Mouse (Mus musculus) neural tube, embryonic 13.5 days (tissue): ENCODE results near the gene Aplp2. TPM values are rescaled to one million over a fixed set of nuclear protein-coding genes. Genes with fewer than 3 reads are reported as not detected.
A peak's percentile ranks its signal among the peaks of the same experiment; 100 is the strongest.

Experiments
- ATAC-seq: fragments of 200-750 bp; cut with Nextera tagmentation; 2 replicates; pipeline ENCODE4 v1.8.0; 2017; ENCODE audit warnings: low read depth, mild to moderate bottlenecking, moderate TSS enrichment, moderate library complexity
- H3K27ac ChIP-seq: fragments of 300-500 bp; sonication (generic); replicated peaks from 2 replicates; pipeline ENCODE4 v1.5.1; 2015; ENCODE audit warnings: moderate library complexity, mild to moderate bottlenecking, inconsistent platforms
- H3K27me3 ChIP-seq: fragments of 300-500 bp; sonication (generic); 2 replicates; pipeline ENCODE4 v1.6.1; 2015; ENCODE audit warnings: mild to moderate bottlenecking, inconsistent platforms
- H3K36me3 ChIP-seq: fragments of 300-500 bp; sonication (generic); 2 replicates; pipeline ENCODE4 v1.6.1; 2015; ENCODE audit warnings: mild to moderate bottlenecking, inconsistent platforms
- H3K4me1 ChIP-seq: fragments of 300-500 bp; sonication (generic); replicated peaks from 2 replicates; pipeline ENCODE4 v1.6.1; 2015; ENCODE audit warnings: inconsistent platforms
- H3K4me2 ChIP-seq: fragments of 300-500 bp; sonication (generic); 2 replicates; pipeline ENCODE4 v1.6.1; 2015; ENCODE audit warnings: inconsistent platforms, mild to moderate bottlenecking, moderate library complexity
- H3K4me3 ChIP-seq: fragments of 300-500 bp; sonication (generic); 2 replicates; pipeline ENCODE4 v1.5.1; 2015; ENCODE audit warnings: mild to moderate bottlenecking, inconsistent platforms
- H3K9ac ChIP-seq: fragments of 300-500 bp; sonication (generic); 2 replicates; pipeline ENCODE4 v1.6.1; 2015; ENCODE audit warnings: moderate library complexity, mild to moderate bottlenecking, inconsistent platforms
- H3K9me3 ChIP-seq: fragments of 300-500 bp; sonication (generic); 2 replicates; pipeline ENCODE4 v1.6.1; 2016; ENCODE audit warnings: inconsistent platforms
- WGBS: fragments of 180-500 bp; shearing (Covaris S2); methylation state at CpG from one replicate; pipeline ENCODE4 v1.1.7; 2015; 5-methylcytosine and 5-hydroxymethylcytosine counted together
- polyA plus RNA-seq: library from polyadenylated mRNA; unstranded; fragments of >200 nt; fragmentation: Nextera tagmentation; extraction: Ambion mirVana; gene quantifications from 2 replicates; pipeline ENCODE4 v1.2.1, GENCODE M21; 2015

Gene Aplp2
- polyA plus RNA-seq, 1 experiment from 2014 or later: 370 TPM

DNA sequence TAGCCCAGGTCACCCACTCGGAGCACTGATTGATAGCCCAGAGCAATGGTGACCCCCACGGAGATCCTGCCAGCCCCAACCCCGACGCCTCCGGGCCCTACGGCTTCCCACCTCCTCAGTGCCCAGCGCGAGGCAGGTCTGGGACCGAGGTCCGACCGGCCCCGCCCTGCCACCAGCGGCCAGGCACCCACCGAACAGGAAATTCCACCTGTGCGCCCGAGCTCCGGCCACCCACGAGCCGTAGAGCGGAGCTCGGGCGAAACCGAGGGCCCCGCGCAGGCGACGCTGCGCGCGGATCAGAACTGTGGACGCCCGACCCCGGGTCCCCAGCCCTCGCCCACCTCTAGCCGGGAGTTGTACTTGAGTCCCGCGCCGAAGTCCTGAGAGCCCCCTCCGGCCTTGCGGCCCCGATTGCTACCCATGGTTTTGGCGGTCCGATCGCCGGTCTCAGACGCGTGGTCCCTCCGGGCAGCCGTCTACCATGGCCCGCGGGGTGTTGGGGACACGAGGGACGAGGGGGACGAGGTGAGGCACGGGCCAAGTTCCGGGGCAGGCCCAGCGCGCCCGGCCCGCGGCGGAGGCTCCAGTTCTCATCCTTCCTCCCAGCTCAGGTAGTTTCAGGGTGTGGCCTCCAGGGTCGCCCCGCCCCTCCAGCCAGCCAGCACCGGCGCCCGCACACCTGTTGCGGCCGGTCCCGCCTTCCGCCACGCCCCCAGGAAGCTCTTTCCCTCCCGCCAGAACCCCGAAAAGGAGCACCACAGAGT, 80.2 kb downstream of the Aplp2 start, which contains the start of gene St14:
TSS of gene St14 (minus strand) at position 649 of the 764 bp plus-strand sequence.
- Histone ChIP-seq H3K9ac (peak within 1 kb of the TSS; percentile 61), H3K4me2 (peak within 1 kb of the TSS; percentile 79), H3K36me3 (no peaks in the 10 kb centered on the region), H3K27ac (no peak within 1 kb of the TSS), H3K4me3 (peak within 1 kb of the TSS; percentile 43), H3K4me1 (peaks cover 21% of the 10 kb centered on the region), H3K9me3 (no peaks in the 10 kb centered on the region), H3K27me3 (peaks cover 70% of the 10 kb centered on the region)
- WGBS: 1% methylated on average over 74 of the region's 74 CpGs
- peak; percentile 24; the same call in 1 of the 2 replicates for ATAC-seq

DNA sequence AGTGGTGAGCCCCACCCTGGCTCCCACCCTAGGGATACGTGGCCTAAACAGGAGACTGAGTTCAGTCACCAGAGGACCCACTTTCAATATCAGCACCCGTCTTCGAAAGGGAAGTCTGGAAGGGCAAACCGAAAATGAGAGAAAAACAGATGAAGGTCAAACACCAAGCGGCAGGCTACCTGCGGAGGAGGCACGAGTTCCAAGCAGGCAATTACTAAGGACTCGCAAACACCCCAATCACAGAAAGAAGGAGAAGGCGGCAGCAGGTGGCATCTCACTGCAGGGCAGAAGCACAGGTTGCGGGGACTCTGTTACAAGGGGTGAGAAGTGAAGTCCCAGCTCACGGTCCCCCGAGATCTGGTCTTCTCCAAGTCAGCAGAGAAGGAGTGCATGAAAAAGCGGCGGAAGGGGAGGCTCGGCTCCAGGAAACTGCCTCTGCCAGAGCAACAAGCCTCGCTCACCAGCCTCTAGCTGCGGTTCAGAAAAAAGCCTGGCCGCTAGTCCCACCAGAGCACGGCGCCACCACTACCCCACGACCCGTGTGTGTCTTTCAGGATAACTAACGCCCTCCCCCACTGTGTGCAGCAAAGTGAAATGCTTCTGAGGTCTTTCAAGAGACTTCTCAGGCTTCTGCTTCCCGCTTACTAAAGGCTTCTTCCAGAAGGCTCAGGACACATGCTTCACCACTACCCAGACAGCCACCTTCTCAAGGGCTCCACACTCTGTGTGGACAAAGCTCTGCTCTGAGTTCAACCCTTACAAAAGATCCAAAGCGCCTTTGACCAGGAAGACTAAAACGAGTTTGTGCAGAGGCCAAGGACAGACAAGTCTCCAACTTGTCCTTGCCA, 81.0 kb downstream of the Aplp2 start:
- H3K4me3 ChIP-seq: peak overlapping the region; percentile 43
- peaks cover 21% of the 10 kb centered on the region for H3K4me1 ChIP-seq
- H3K36me3 ChIP-seq: no peaks in the 10 kb centered on the region
- peaks cover 70% of the 10 kb centered on the region for H3K27me3 ChIP-seq
- H3K4me2 ChIP-seq: peak overlapping the region; percentile 79
- no peak overlapping the region for H3K27ac ChIP-seq
- WGBS: 7% methylated on average over 26 of the region's 26 CpGs
- peak overlapping the region; percentile 61 for H3K9ac ChIP-seq
- ATAC-seq: no peak
- H3K9me3 ChIP-seq: no peaks in the 10 kb centered on the region

DNA sequence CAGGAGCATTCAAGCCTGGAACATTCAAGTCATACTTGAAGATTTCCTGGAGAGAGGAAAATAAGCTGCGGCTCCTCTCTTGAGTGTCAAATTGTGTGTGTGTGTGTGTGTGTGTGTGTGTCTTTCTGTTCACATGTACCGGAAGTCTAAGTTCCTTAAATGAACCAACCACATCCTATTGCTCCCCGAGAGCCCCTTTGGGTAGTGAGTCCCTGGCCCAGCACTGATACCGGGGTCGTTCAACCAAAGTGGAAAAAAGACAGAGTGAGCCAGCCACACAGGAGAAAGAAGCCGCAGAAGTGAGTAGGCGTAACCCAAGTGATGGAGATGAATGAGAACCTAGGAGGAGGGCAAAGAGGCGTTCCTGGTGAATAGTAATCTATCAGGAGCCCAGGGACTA, 81.7 kb downstream of the Aplp2 start:
- no peak for ATAC-seq
- Histone ChIP-seq H3K4me1 (peaks cover 21% of the 10 kb centered on the region), H3K9ac (no peak overlapping the region), H3K4me2 (peak overlapping the region; percentile 79; the same call in 1 of the 2 replicates), H3K36me3 (no peaks in the 10 kb centered on the region), H3K27ac (no peak overlapping the region), H3K4me3 (no peak overlapping the region), H3K9me3 (no peaks in the 10 kb centered on the region), H3K27me3 (peaks cover 70% of the 10 kb centered on the region)
- 55% methylated on average over 8 of the region's 8 CpGs for WGBS

DNA sequence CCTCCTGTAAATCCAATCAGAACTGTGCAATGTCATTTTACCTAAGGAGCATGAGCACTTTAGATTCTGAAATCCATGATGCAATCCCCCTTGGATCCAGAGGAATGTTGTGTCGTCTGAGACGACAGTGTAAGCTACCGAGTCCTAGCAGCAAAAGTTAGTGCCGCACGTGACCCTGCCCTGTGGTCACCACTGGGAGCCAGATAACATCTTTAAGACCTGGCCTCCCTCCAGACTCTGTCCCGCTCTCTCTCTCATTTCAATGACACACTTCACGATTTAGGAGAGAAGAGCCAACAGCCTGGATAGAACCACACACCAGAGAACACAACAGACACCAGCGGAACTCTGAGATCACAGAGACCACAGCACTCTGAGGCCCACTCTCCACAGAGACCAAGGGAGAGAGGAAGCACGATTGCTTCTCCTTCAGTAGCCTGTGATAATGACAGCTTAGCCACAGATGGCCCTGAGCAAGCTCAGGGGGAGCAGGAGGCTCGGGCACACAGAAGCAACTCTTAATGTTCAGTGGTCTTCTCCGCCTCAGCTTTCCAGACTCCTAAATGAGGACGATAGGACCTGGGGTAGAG, 83.6 kb downstream of the Aplp2 start:
- H3K4me1 ChIP-seq: peaks cover 21% of the 10 kb centered on the region
- ATAC-seq: no peak
- peaks cover 51% of the 10 kb centered on the region for H3K27me3 ChIP-seq
- H3K9ac ChIP-seq: no peak overlapping the region
- no peaks in the 10 kb centered on the region for H3K36me3 ChIP-seq
- no peak overlapping the region for H3K27ac ChIP-seq
- H3K9me3 ChIP-seq: no peaks in the 10 kb centered on the region
- no peak overlapping the region for H3K4me3 ChIP-seq
- H3K4me2 ChIP-seq: no peak overlapping the region
- 86% methylated on average over 12 of the region's 12 CpGs for WGBS

DNA sequence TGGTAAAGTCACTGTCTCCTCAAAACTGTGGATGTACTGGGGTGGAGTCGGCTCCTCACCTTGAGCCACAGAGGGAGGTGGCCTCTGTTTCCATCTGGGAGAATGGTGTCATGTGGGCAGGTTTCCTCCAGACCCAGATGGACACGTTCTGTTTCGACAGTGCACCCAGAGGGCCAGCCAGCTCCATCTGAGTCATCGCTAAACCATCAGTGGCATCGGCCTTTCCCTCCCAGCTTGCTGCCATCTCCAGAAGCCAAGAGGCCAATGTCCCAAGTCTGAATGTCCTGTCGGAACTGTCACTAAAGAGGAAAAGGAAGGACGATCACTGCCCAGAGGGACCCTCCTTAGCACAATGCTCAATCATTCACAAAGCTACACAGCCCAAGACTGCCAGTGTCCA, 85.5 kb downstream of the Aplp2 start:
- Histone ChIP-seq H3K27ac (no peak overlapping the region), H3K9me3 (no peaks in the 10 kb centered on the region), H3K36me3 (no peaks in the 10 kb centered on the region), H3K4me2 (no peak overlapping the region), H3K4me1 (peaks cover 10% of the 10 kb centered on the region), H3K27me3 (peaks cover 32% of the 10 kb centered on the region), H3K4me3 (no peak overlapping the region), H3K9ac (no peak overlapping the region)
- no peak for ATAC-seq
- WGBS: 91% methylated on average over 7 of the region's 7 CpGs

DNA sequence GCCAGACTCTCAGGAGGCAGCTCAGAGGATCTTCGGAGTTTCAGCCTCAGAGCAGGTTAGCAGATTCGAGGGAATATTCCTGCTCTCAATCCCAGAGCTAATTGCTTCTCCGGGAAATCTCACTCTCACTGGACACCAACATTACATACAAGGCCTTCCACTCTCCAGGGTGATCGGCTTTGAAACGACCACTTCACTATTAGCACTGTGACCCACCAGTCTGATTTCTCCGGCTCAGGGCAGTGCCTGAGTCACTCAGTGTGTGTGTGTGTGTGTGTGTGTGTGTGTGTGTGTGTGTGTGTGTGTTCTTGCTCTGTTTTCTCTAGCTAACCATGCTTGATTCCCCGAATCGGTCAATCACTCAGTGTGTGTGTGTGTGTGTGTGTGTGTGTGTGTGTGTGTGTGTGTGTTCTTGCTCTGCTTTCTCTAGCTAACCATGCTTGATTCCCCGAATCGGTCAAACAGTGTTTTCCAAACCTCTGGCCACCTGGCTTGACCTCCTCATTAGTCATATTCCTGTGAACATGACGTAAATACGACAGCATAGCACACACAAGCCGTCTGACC, 89.1 kb downstream of the Aplp2 start:
- 70% methylated on average over 13 of the region's 13 CpGs for WGBS
- ATAC-seq: no peak
- Histone ChIP-seq H3K36me3 (no peaks in the 10 kb centered on the region), H3K4me3 (no peak overlapping the region), H3K4me1 (no peaks in the 10 kb centered on the region), H3K27me3 (no peaks in the 10 kb centered on the region), H3K9ac (no peak overlapping the region), H3K27ac (no peak overlapping the region), H3K9me3 (no peaks in the 10 kb centered on the region), H3K4me2 (no peak overlapping the region)

DNA sequence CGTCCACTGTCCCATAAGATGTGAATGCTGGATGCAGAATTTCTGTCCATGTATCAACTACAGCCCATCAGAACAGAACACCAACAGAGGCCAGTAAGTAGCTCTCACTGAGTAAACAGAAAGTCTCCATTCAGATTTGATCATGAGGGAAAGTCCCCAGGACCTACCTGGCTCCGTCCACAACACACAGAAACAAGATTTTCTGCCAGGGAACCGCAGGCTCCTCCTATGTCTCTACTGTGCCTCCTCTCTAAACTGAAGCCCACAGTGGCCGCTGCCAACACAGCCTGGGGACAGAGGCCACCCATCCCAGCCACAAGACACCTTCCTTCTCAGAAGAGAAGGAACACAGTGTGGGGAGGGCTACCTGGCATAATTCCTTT, 91.1 kb downstream of the Aplp2 start:
- WGBS: 62% methylated on average over 4 of the region's 4 CpGs
- H3K36me3 ChIP-seq: no peaks in the 10 kb centered on the region
- H3K4me1 ChIP-seq: no peaks in the 10 kb centered on the region
- H3K4me2 ChIP-seq: no peak overlapping the region
- ATAC-seq: no peak
- no peaks in the 10 kb centered on the region for H3K27me3 ChIP-seq
- no peaks in the 10 kb centered on the region for H3K9me3 ChIP-seq
- no peak overlapping the region for H3K9ac ChIP-seq
- H3K27ac ChIP-seq: no peak overlapping the region
- no peak overlapping the region for H3K4me3 ChIP-seq

DNA sequence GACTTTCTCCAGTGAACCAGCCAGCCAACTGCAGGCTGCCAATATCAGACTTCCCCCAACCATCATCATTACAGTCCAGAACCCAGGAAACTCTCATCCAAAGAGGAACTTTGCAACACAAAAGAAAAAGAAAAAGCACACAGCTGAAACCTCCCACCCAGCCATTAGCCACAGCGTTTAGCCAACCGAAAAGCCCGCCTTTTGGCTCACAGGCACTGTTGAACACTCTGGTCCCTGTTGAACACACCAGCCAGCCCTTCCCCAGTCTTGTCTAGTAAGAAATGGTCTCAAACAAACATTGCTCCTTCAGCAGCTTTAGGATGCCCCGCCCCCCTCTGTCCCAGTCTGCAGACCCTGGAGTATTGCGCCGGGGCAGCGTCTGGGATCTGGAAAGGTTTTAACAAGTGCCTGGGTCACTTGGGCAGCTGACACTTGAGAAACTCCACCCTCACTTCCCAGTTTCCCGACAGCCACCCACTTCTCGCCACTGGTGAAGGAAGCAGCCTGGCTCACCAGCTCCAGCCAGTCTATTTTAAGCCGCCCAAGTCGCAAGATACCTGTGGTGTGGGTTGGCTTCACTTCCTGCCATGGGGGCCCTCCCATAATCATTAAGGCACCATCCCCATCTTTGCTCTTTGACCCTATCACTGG, 91.6 kb downstream of the Aplp2 start:
- no peaks in the 10 kb centered on the region for H3K4me1 ChIP-seq
- ATAC-seq: no peak

DNA sequence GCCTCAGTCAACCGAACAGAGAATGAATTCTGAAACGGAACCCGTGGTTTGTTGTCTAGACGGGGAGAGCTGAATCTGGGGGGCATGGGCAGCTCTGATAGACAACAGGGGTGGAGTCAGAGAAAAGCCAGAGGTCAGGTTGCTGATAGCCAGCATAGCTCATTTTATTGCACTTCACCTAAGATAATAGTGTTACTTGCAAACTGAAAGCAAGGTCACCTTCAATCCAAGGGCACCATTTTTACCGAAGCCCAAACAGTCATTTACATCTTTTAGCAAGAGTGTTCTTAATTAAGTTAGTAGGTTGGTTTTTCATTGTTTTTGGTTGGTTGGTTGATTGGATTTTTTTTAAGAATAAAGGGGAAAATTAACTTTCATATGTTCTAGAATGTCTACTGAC, 92.2 kb downstream of the Aplp2 start:
- no peaks in the 10 kb centered on the region for H3K4me1 ChIP-seq
- no peaks in the 10 kb centered on the region for H3K9me3 ChIP-seq
- WGBS: 79% methylated on average over 5 of the region's 5 CpGs
- no peak for ATAC-seq
- H3K36me3 ChIP-seq: no peaks in the 10 kb centered on the region
- H3K27me3 ChIP-seq: no peaks in the 10 kb centered on the region
- no peak overlapping the region for H3K4me2 ChIP-seq
- H3K9ac ChIP-seq: no peak overlapping the region
- no peak overlapping the region for H3K27ac ChIP-seq
- no peak overlapping the region for H3K4me3 ChIP-seq

More for the DNA sequence above, 91.6 kb downstream of the Aplp2 start:
- H3K9ac ChIP-seq: no peak overlapping the region
- no peak overlapping the region for H3K4me2 ChIP-seq
- no peaks in the 10 kb centered on the region for H3K27me3 ChIP-seq
- H3K4me3 ChIP-seq: no peak overlapping the region
- no peaks in the 10 kb centered on the region for H3K36me3 ChIP-seq
- no peak overlapping the region for H3K27ac ChIP-seq
- H3K9me3 ChIP-seq: no peaks in the 10 kb centered on the region
- 58% methylated on average over 11 of the region's 11 CpGs for WGBS

DNA sequence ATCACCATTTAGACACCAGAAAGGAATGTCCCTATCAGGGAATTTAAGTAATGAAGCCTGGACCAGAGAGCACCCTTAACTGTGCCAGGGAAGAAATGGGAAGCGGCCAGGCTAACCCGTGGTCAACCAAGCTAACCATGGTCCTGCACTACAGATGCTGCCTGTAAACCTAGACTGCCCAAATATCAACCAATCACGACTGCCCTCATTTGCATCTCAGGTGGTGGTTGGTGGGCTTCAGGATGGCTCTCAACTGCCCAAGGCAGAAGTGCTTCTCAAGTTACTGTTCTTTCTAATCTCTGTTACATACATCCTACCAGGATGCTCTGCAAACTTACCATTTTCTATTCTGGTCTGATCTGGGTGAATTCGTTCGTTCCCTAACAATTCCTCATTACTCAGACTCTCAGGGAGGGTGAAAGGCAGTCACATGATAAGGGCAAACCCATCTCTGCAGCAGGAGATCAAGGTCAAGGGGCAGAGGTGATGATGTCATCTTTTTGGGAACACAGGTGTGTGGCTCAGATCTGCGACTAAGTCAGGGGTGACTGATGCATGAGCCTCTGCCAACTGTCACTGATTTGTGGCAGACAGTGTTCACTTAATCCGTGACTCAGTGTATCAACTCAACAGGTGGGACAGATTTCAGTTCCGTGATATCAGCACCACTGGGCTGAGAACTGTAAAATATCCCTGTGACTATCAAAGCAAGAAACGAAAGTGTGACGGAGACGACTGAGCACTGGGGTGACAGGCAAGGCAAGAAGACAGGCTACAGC, 92.9 kb downstream of the Aplp2 start:
- Histone ChIP-seq H3K27me3 (no peaks in the 10 kb centered on the region), H3K9ac (no peak overlapping the region), H3K4me1 (no peaks in the 10 kb centered on the region), H3K4me2 (no peak overlapping the region), H3K9me3 (no peaks in the 10 kb centered on the region), H3K27ac (no peak overlapping the region), H3K4me3 (no peak overlapping the region), H3K36me3 (no peaks in the 10 kb centered on the region)
- WGBS: 39% methylated on average over 11 of the region's 11 CpGs
- ATAC-seq: no peak

DNA sequence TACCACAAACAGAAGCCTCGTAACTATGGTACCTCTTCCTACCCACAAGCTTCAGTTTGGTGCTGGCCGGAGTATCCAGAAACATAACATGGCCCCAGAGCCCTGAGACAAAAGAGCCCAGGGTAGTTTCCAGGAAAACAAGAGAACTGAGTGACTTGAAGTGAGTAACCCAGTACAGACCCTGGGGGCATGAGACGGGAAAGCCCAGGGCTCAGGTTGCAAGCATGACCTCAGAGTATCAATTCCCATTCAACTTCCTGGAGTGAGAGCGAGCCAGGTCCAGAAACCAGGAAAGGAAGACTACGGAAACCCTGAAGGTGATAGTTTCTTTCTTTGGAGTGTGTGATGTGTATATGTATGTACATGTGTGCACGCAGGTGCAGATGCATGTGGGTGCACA, 94.1 kb downstream of the Aplp2 start:
- ATAC-seq: no peak
- Histone ChIP-seq H3K27ac (no peak overlapping the region), H3K4me2 (no peak overlapping the region), H3K36me3 (no peaks in the 10 kb centered on the region), H3K9ac (no peak overlapping the region), H3K4me1 (no peaks in the 10 kb centered on the region), H3K9me3 (no peaks in the 10 kb centered on the region), H3K27me3 (no peaks in the 10 kb centered on the region), H3K4me3 (no peak overlapping the region)
- 90% methylated on average over 6 of the region's 6 CpGs for WGBS
